Mouse (Mus musculus) hindbrain, embryonic 12.5 days (tissue): ENCODE results near the gene Rnf17. TPM values are rescaled to one million over a fixed set of nuclear protein-coding genes. Genes with fewer than 3 reads are reported as not detected.

ENCODE experiments used
- polyA plus RNA-seq: library from polyadenylated mRNA; unstranded; fragments of >200 nt; fragmentation: Nextera tagmentation; extraction: Ambion mirVana; gene quantifications from 2 replicates; pipeline ENCODE4 v1.2.1, GENCODE M21; 2016

Gene Rnf17
- polyA plus RNA-seq, 1 experiment from 2014 or later = 2.0 TPM

Other genes starting within 250 kb of the Rnf17 start
- gene Gzmg, start 243.0 kb upstream of the Rnf17 start, polyA plus RNA-seq = not detected in 2 replicates
- gene Gzmn, start 228.0 kb upstream of the Rnf17 start, polyA plus RNA-seq = not detected in 2 replicates
- gene Gzmf, start 191.2 kb upstream of the Rnf17 start, polyA plus RNA-seq = not detected in 2 replicates
- not detected in 2 replicates for gene Gzmc, start 167.9 kb upstream of the Rnf17 start, polyA plus RNA-seq
- 0.14 and 0.16 TPM in 2 replicates for gene Gzmb, start 140.3 kb upstream of the Rnf17 start, polyA plus RNA-seq
- gene Atp12a, start 37.5 kb upstream of the Rnf17 start, polyA plus RNA-seq = not detected in 2 replicates
- 16.5 and 16.8 TPM in 2 replicates for gene Cenpj, start 172.8 kb downstream of the Rnf17 start, polyA plus RNA-seq
- gene Parp4, start 173.0 kb downstream of the Rnf17 start, polyA plus RNA-seq = 1.7 and 2.2 TPM in 2 replicates